Mouse (Mus musculus) forebrain, postnatal 0 days (tissue): Measurements from ENCODE around the gene Chn1. TPM values are rescaled to one million over a fixed set of nuclear protein-coding genes. Genes with fewer than 3 reads are reported as not detected.
A peak's percentile ranks its signal among the peaks of the same experiment; 100 is the strongest.

Experiments
- ATAC-seq: fragments of 200-750 bp; cut with Nextera tagmentation; 2 replicates; pipeline ENCODE4 v1.8.0; 2017; ENCODE audit warnings: mild to moderate bottlenecking, moderate library complexity
- DNase-seq: peaks from one replicate; pipeline ENCODE4 v3.0.0-alpha.2; 2015
- H3K27ac ChIP-seq: fragments of 300-500 bp; sonication (generic); 2 replicates; pipeline ENCODE4 v1.5.1; 2014; ENCODE audit warnings: low read depth, mild to moderate bottlenecking, antibody characterized with exemption, low read length, moderate library complexity, mixed read lengths
- H3K27me3 ChIP-seq: fragments of 300-500 bp; sonication (generic); 2 replicates; pipeline ENCODE4 v1.6.1; 2014; ENCODE audit warnings: mild to moderate bottlenecking, low read length, mixed read lengths; ENCODE audit not compliant: insufficient read depth
- H3K36me3 ChIP-seq: fragments of 300-500 bp; sonication (generic); 2 replicates; pipeline ENCODE4 v1.6.1; 2014; ENCODE audit warnings: mild to moderate bottlenecking, moderate library complexity; ENCODE audit not compliant: insufficient read depth
- H3K4me1 ChIP-seq: fragments of 300-500 bp; sonication (generic); 2 replicates; pipeline ENCODE4 v1.6.1; 2014; ENCODE audit warnings: antibody characterized with exemption; ENCODE audit not compliant: insufficient read depth
- H3K4me2 ChIP-seq: fragments of 300-500 bp; sonication (generic); 2 replicates; pipeline ENCODE4 v1.6.1; 2014; ENCODE audit warnings: low read depth, mild to moderate bottlenecking, moderate library complexity
- H3K4me3 ChIP-seq: fragments of 300-500 bp; sonication (generic); 2 replicates; pipeline ENCODE4 v1.5.1; 2014; ENCODE audit warnings: low read depth, low read length, mixed read lengths
- H3K9ac ChIP-seq: fragments of 300-500 bp; sonication (generic); 2 replicates; pipeline ENCODE4 v1.6.1; 2014; ENCODE audit warnings: mild to moderate bottlenecking
- H3K9me3 ChIP-seq: fragments of 300-500 bp; sonication (generic); 2 replicates; pipeline ENCODE4 v1.6.1; 2016; ENCODE audit warnings: low read length
- CTCF ChIP-seq: sonication (generic); IDR thresholded peaks from 2 replicates; pipeline ENCODE4 v1.5.1; 2016; ENCODE audit warnings: antibody characterized with exemption, control low read depth, low read depth
- WGBS: fragments of 180-500 bp; shearing (Covaris S2); extraction: QIAGEN DNeasy Blood & Tissue Kit; methylation state at CpG from one replicate; pipeline ENCODE4 v1.1.7; 2014; 5-methylcytosine and 5-hydroxymethylcytosine counted together
- polyA plus RNA-seq: library from polyadenylated mRNA; unstranded; fragments of >200 nt; fragmentation: Nextera tagmentation; extraction: Ambion mirVana; gene quantifications from 2 replicates; pipeline ENCODE4 v1.2.1, GENCODE M21; 2015
- total RNA-seq: library from RNA; depleted of rRNA; stranded (reverse); fragments of >200 nt; gene quantifications from 2 replicates; pipeline ENCODE4 v1.2.3, GENCODE M21; 2014; rRNA removed

Gene Chn1
- total and polyA plus RNA-seq, 2 experiments from 2014 or later, result 102 to 136 TPM

DNA sequence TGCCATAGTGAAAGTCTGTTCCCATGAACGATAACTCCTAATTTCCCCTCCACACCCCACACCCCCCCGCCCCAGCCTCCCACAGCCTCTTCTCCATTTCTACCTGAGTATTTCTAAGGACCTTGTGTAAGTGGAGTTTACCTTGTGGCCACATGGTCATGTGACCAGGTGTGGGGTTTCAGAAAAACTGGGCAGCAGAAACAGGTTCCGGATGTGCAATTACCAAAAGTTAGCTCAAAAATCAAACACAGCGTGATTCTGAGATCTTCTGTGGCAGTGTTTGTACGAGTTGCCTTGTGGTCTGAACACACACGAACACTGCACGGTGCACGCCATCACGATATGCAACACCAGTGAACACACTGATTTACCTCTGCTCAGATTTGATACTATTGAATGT lies 212.5 kb downstream of the Chn1 start:
- 95% methylated on average over 9 of the region's 9 CpGs for WGBS
- Histone ChIP-seq H3K36me3 (no peaks in the 10 kb centered on the region), H3K27me3 (no peaks in the 10 kb centered on the region), H3K4me3 (no peak overlapping the region), H3K9me3 (no peaks in the 10 kb centered on the region), H3K27ac (no peak overlapping the region), H3K4me1 (0 out of 2 replicates have a peak, but pooled peaks cover 10% of the 10 kb centered on the region), H3K9ac (no peak overlapping the region), H3K4me2 (no peak overlapping the region)
- DNase-seq (no peak), ATAC-seq (no peak)
- TF ChIP-seq CTCF, result no peak

DNA sequence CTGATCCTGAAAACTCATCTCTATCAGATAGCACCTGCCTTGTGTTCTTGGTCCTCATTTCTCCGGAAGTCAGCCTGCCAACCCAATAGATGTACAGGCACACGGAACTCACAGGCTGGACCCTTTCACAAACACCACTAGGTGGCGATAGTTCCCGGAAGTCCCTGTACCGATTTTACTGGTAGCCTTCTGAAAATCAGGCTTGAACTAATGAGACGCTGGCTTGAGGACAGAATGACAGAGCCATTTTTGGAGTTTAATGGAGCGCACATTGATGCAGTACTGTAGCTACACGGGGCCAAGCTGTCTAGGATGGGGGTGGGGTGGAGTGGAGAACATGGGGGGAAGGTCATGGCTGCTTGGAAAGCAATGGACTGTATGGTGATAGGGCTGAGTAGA lies 213.5 kb downstream of the Chn1 start:
- Histone ChIP-seq H3K4me1 (0 out of 2 replicates have a peak, but pooled peaks cover 9% of the 10 kb centered on the region), H3K36me3 (no peaks in the 10 kb centered on the region), H3K9me3 (no peaks in the 10 kb centered on the region), H3K4me3 (peak overlapping the region; percentile 39), H3K9ac (no peak overlapping the region), H3K4me2 (peak overlapping the region; percentile 64), H3K27ac (no peak overlapping the region), H3K27me3 (no peaks in the 10 kb centered on the region)
- TF ChIP-seq CTCF, result peak; percentile 81
- WGBS, result 4% methylated on average over 8 of the region's 8 CpGs
- peak; percentile 80 for DNase-seq
- ATAC-seq, result peak; percentile 72

DNA sequence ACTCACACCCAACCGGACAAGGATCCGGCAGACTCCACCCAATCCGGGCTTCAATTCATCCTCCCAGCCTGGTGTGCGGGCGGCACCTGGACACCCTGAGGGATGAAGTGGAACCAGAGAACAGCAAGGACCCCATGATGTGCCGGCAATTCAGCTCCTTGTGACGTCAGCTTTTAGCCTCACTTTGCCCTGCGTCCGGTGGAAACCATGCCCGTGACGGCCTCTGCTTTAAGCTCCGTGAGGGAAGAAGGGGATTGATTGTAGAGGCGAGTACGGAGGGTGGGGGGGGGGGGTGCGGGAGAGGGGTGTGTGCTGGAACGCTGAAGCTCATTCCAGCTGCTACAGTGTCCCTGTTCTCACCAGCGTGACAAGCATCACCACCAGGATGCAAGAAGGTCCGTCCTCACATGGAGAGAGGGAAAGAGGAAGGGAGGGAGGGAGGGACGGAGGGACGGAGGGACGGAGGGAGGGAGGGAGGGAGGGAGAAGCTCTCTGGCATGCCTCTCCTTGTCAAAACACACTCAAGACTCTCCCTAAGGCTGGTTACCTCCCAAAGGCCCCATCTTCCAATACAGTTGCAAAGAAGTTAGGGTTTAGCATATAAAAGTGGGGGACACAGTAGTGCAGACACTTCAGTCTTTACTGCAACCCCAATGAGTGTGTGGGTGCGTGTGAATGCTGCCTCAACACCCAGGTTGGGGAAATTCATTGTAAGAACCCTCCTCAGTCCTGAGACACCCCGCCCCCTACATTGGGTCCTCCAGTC lies 214.1 kb downstream of the Chn1 start:
- Histone ChIP-seq H3K36me3 (no peaks in the 10 kb centered on the region), H3K9me3 (no peaks in the 10 kb centered on the region), H3K4me2 (peak overlapping the region; percentile 64), H3K4me1 (0 out of 2 replicates have a peak, but pooled peaks cover 3% of the 10 kb centered on the region), H3K27ac (no peak overlapping the region), H3K9ac (peak overlapping the region; percentile 48), H3K27me3 (no peaks in the 10 kb centered on the region), H3K4me3 (peak overlapping the region; percentile 39)
- 2% methylated on average over 22 of the region's 23 CpGs for WGBS
- peak; percentile 29 for DNase-seq
- peak; percentile 51 for ATAC-seq
- TF ChIP-seq CTCF, result no peak

Other genes starting within 250 kb of the Chn1 start
- 1.8 and 2.4 TPM in 2 replicates for gene Wipf1, start 245.6 kb downstream of the Chn1 start, total RNA-seq
- gene Wipf1, start 245.6 kb downstream of the Chn1 start, polyA plus RNA-seq, result 2.0 and 2.1 TPM in 2 replicates
- gene Chrna1, start 195.0 kb downstream of the Chn1 start, total RNA-seq, result 0.05 TPM in 1 of 2 replicates, not detected in the other
- 0.08 and 0.17 TPM in 2 replicates for gene Chrna1, start 195.0 kb downstream of the Chn1 start, polyA plus RNA-seq
- 73.9 and 109 TPM in 2 replicates for gene Atf2, start 117.3 kb upstream of the Chn1 start, total RNA-seq
- 37.2 and 88.2 TPM in 2 replicates for gene Atf2, start 117.3 kb upstream of the Chn1 start, polyA plus RNA-seq
- 301 and 309 TPM in 2 replicates for gene Atp5g3, start 136.0 kb upstream of the Chn1 start, total RNA-seq
- gene Atp5g3, start 136.0 kb upstream of the Chn1 start, polyA plus RNA-seq, result 1,154 and 1,215 TPM in 2 replicates